Mouse (Mus musculus) bone marrow macrophage, adult 2 months (primary cell): ENCODE measurements around the gene Exoc2. TPM values are rescaled to one million over a fixed set of nuclear protein-coding genes. Genes with fewer than 3 reads are reported as not detected.

Source experiments
- H3K27ac ChIP-seq: 2 replicates; pipeline ENCODE4 v1.5.1; 2012; ENCODE audit warnings: low read depth, low read length; ENCODE audit not compliant: insufficient read depth
- H3K4me1 ChIP-seq: 2 replicates; pipeline ENCODE4 v1.6.1; 2012; ENCODE audit warnings: low read length; ENCODE audit not compliant: control insufficient read depth, insufficient read depth
- H3K4me3 ChIP-seq: 2 replicates; pipeline ENCODE4 v1.5.1; 2012; ENCODE audit warnings: mild to moderate bottlenecking, low read length, moderate library complexity; ENCODE audit not compliant: insufficient read depth
- CTCF ChIP-seq: IDR thresholded peaks from 2 replicates; pipeline ENCODE4 v1.5.1; 2012; ENCODE audit warnings: low read depth, mild to moderate bottlenecking, low read length, moderate library complexity
- POLR2A ChIP-seq: IDR thresholded peaks from 2 replicates; pipeline ENCODE4 v1.6.1; 2012; ENCODE audit warnings: mild to moderate bottlenecking, low read depth, low read length, borderline replicate concordance
- polyA plus RNA-seq: library from polyadenylated mRNA; stranded (reverse); fragments of >200 nt; gene quantifications from 2 replicates; pipeline ENCODE4 v1.2.4, GENCODE M21; 2012; ENCODE audit not compliant: missing spikeins, insufficient read depth, insufficient read length

Exoc2 gene
- polyA plus RNA-seq, 1 experiment: 29.5 TPM

DNA sequence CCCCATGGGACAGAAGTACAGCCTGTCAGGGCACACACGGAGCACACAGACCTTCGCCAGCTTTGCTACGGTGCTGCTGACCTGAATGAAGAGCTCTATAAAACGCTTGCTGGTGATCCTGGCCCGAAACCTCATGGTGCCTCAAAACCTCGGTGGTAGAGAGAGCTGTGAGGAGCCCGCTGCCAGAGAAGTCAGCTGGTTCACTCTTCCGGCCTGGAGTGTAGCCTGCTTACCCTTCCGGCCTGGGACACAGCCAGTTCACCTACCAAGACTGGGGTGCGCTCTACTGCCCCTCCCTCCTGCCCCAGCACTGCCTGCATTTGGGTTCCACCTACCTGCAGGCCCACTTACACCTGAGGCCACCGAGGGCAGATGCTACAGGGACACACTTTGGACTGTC is 26.4 kb downstream of the Exoc2 start, which contains the start of gene Hus1b:
Hus1b (minus strand) TSS at position 220 of the 400 bp plus-strand sequence.
- no peak within 1 kb of the TSS for H3K4me3 ChIP-seq
- TF ChIP-seq POLR2A: no peak
- TF ChIP-seq CTCF: no peak; the same call in 1 of the 2 replicates
- H3K4me1 ChIP-seq: peaks cover 28% of the 10 kb centered on the region
- no peak within 1 kb of the TSS for H3K27ac ChIP-seq

DNA sequence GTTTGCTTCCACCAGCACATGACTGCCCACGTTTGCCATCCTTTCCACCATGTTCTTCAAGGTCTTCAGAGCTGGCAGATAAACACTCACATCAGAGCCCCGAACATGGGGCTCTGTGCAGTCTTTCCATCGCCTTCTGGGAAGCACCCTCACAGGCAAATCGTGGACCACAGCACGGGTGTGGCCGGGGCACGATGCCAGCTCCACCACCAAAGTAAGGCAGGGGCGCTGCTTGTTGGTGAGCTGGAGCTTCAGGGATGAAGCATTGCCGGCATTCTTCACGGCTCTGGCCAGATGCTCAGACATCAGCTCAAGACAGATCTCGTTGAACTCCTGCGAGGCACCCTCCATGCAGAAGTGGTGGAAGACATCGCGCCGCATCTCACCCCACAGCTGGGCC is 26.8 kb downstream of the Exoc2 start:
- Histone ChIP-seq H3K4me1 (peaks cover 28% of the 10 kb centered on the region), H3K4me3 (no peak overlapping the region), H3K27ac (no peak overlapping the region)
- TF ChIP-seq CTCF: no peak
- no peak for TF ChIP-seq POLR2A

DNA sequence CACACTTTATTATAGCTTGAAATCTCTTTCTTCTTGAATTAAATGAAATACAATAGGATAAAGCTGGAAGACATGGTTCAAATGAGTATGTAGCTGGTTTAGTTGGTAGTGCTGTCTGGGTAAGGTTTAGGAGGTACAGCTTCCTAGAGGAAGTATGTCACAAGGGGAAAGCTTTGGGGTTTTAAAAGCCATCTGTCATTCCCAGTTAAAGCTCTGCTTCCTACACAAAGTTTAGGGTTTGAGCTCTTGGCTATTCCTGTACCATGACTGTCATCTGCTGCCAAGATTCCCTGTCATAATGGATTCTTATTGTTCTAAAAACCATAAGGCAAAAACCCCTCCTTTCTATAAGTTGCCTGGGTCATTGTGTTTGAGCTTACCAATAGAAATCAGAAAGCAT is 28.1 kb downstream of the Exoc2 start:
- no peak for TF ChIP-seq POLR2A
- no peak for TF ChIP-seq CTCF
- H3K4me3 ChIP-seq: no peak overlapping the region

DNA sequence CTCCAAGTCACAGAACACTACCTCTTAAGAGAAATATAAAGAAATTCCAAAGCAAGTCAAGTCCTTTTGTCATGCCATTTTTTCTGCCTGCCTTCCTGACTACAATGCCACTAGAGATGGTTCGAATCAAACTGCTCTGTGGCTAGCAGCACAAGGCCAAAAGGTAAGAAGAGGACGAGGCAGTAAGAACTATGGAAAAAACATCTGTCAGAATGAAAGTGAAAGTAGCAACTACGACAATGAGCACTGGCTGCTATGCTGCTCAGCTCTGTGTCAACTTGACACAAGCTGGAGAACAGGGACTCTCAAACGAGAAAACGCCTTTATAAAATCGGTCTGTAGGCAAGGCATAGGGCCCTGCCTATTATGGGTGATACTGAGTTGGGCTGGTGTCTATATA is 40.9 kb downstream of the Exoc2 start:
- peaks cover 3% of the 10 kb centered on the region; the same call in 1 of the 2 replicates for H3K4me1 ChIP-seq
- no peak overlapping the region for H3K27ac ChIP-seq
- H3K4me3 ChIP-seq: no peak overlapping the region
- TF ChIP-seq CTCF: no peak

More for the DNA sequence above, 28.1 kb downstream of the Exoc2 start:
- H3K27ac ChIP-seq: no peak overlapping the region
- H3K4me1 ChIP-seq: peaks cover 17% of the 10 kb centered on the region

DNA sequence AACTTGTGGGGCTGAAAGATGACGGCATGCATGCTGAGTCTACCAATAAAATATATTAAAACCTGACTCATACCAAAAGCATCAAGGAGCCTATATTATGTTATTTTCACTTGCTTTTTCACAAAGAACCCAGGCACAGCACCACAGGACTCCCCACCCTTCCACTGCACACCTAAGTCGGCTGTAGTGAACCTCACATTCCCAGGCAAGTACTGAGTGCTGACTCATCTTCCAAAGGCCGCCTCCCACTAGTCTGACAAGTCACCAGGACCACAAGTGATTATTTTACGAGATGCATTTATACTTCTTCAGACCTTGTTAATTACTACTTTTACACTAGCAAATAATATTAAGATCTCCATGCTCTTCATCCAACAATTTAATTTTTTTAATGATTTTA is 42.3 kb downstream of the Exoc2 start:
- no peak overlapping the region for H3K27ac ChIP-seq
- no peak overlapping the region for H3K4me3 ChIP-seq
- TF ChIP-seq POLR2A: no peak
- no peak for TF ChIP-seq CTCF
- peaks cover 3% of the 10 kb centered on the region; the same call in 1 of the 2 replicates for H3K4me1 ChIP-seq

DNA sequence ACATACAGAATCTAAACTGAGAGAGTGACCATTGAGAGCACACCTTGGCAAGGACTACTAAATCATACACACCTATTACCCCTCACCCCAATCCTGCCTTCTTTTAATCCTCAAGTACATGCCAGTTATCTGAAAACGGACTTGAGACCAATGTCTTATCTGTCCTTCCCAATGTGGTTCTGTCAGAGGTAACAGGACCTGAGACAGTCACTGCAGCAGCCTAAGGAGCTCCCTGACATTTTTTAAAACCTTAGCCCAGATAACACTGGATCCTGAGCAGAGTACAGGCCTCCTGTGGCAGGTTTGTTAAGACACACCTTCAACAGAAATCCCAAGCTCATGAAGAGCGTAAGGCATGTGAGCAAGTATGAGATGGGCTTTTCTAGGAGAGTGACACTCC is 44.8 kb downstream of the Exoc2 start:
- no peak for TF ChIP-seq POLR2A
- no peak for TF ChIP-seq CTCF
- Histone ChIP-seq H3K4me3 (no peak overlapping the region), H3K4me1 (peaks cover 3% of the 10 kb centered on the region; the same call in 1 of the 2 replicates), H3K27ac (no peak overlapping the region)

DNA sequence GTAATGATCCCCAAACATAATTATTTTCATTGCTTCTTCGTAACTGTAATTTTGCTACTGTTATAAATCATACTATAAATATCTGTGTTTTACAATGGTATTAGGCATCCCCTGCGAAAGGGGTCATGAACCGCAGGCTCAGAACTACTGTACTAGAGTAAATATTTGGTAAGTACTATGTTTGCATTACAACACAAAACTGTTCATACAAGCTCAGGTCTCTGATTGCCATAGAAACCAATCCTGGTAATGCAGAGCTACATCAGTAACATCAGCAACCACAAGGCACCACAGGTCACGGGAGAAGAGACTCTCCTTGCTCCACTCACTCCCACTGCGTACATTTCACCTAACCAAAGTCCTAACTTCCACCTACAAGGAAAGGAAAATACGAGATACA is 49.6 kb downstream of the Exoc2 start:
- TF ChIP-seq CTCF: no peak
- Histone ChIP-seq H3K4me3 (no peak overlapping the region), H3K4me1 (no peaks in the 10 kb centered on the region), H3K27ac (no peak overlapping the region)

DNA sequence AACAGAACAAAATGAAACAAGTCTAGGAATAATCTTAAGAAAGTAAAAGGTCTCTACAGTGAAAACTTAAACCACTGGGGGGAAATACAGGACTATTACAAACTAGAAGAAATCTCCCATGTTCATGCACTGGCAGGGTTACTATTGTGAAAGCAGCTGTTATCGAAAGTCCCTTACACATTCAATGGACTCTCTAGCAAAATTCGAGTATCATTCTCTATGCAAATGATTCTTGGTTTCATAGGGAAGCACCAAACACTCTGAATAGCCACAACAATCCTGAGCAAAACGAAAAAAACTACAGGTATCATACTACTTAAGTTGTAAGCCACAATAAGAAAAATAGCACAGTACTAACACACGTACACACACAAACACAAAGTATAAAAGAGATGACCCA is 52.0 kb downstream of the Exoc2 start:
- H3K4me3 ChIP-seq: no peak overlapping the region
- TF ChIP-seq CTCF (no peak), POLR2A (no peak)
- H3K27ac ChIP-seq: no peak overlapping the region
- H3K4me1 ChIP-seq: no peaks in the 10 kb centered on the region

DNA sequence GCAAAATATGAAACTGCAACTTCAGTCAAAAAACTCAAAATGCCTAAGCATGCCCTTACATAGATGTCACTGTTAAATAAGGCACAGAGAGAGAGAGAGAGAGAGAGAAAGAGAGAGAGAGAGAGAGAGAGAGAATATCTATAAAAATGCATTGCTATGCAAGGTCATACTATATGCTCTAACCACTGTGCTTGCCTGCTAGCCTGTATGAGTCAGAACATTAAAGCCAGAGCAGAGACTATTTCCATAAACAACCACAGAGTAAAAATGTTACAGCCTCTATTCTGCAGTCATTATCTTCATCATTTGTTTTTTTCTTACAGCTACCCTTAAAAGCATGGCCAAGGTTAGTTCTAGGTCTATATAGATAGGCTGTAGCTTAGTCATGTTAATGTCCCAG is 60.1 kb downstream of the Exoc2 start:
- Histone ChIP-seq H3K27ac (no peak overlapping the region), H3K4me3 (no peak overlapping the region), H3K4me1 (peaks cover 5% of the 10 kb centered on the region)
- no peak for TF ChIP-seq POLR2A
- no peak for TF ChIP-seq CTCF

DNA sequence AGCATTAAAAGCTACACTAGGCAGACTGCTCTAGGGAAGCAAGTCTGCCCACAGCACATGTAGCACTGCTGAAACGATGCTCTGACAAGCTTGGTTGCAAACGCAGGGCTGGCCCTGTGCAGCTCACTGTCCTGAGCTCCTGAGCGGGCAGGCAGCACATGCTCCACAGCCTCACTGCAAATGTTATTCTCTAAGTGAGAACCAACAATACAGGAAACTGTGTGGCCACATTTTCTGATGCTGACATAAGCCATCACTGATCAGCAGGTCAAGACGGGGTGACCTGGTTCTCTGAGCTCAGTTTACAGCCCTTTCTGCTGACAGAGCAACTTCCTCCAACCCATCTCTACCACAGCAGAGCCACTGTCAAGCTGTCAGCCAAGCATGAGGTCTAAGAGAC is 60.9 kb downstream of the Exoc2 start:
- Histone ChIP-seq H3K4me1 (peaks cover 5% of the 10 kb centered on the region), H3K27ac (no peak overlapping the region), H3K4me3 (no peak overlapping the region)
- no peak for TF ChIP-seq POLR2A
- no peak for TF ChIP-seq CTCF
